Mouse (Mus musculus) heart, embryonic 12.5 days (tissue): ENCODE measurements around the gene Vasp. TPM values are rescaled to one million over a fixed set of nuclear protein-coding genes. Genes with fewer than 3 reads are reported as not detected.

Source experiments
- ATAC-seq: fragments of 200-750 bp; cut with Nextera tagmentation; 2 replicates; pipeline ENCODE4 v1.8.0; 2017; ENCODE audit warnings: moderate TSS enrichment, moderate library complexity; ENCODE audit not compliant: insufficient number of reproducible peaks, low FRiP score
- H3K27ac ChIP-seq: fragments of 300-500 bp; sonication (generic); 2 replicates; pipeline ENCODE4 v1.5.1; 2016; ENCODE audit warnings: mild to moderate bottlenecking, moderate library complexity; ENCODE audit not compliant: poor library complexity, severe bottlenecking
- H3K27me3 ChIP-seq: fragments of 300-500 bp; sonication (generic); replicated peaks from 2 replicates; pipeline ENCODE4 v1.6.1; 2016; ENCODE audit warnings: mild to moderate bottlenecking, moderate library complexity
- H3K36me3 ChIP-seq: fragments of 300-500 bp; sonication (generic); 2 replicates; pipeline ENCODE4 v1.6.1; 2016; ENCODE audit warnings: mild to moderate bottlenecking, moderate library complexity
- H3K4me1 ChIP-seq: fragments of 300-500 bp; sonication (generic); replicated peaks from 2 replicates; pipeline ENCODE4 v1.6.1; 2016; ENCODE audit warnings: mild to moderate bottlenecking
- H3K4me2 ChIP-seq: fragments of 300-500 bp; sonication (generic); 2 replicates; pipeline ENCODE4 v1.6.1; 2016; ENCODE audit warnings: mild to moderate bottlenecking, moderate library complexity
- H3K4me3 ChIP-seq: fragments of 300-500 bp; sonication (generic); 2 replicates; pipeline ENCODE4 v1.5.1; 2016; ENCODE audit warnings: mild to moderate bottlenecking
- H3K9ac ChIP-seq: fragments of 300-500 bp; sonication (generic); 2 replicates; pipeline ENCODE4 v1.6.1; 2016; ENCODE audit warnings: mild to moderate bottlenecking, moderate library complexity
- H3K9me3 ChIP-seq: fragments of 300-500 bp; sonication (generic); replicated peaks from 2 replicates; pipeline ENCODE4 v1.6.1; 2016; ENCODE audit warnings: mild to moderate bottlenecking, moderate library complexity
- whole genome bisulfite sequencing: fragments of 180-500 bp; shearing (Covaris S2); methylation state at CpG from one replicate; pipeline ENCODE4 v1.1.7; 2016; 5-methylcytosine and 5-hydroxymethylcytosine counted together
- polyA plus RNA-seq: library from polyadenylated mRNA; unstranded; fragments of >200 nt; fragmentation: Nextera tagmentation; extraction: Ambion mirVana; gene quantifications from 2 replicates; pipeline ENCODE4 v1.2.1, GENCODE M21; 2016

Vasp gene
- polyA plus RNA-seq, 1 experiment from 2014 or later, result 93.7 TPM

DNA sequence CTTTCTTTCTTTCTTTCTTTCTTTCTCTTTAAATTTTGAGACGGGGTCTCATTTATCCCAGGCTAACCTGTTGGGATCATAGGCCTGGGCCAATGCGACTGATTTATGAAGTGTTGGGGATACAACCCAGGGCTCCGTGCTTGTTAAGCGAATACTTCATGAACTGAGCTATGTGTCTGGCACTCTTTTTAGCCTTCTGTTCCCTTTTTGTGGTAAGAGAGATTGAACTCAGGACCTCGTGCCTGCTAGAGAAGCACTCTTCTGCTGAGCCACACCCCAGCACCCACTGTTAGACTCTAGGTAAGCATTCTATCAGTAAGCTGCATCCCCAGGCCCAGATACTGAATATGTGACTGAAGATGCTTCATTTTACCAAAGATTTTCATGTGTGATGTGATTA, 54.1 kb downstream of the Vasp start:
- Histone ChIP-seq H3K4me3 (no peak overlapping the region), H3K9ac (no peak overlapping the region), H3K4me1 (peaks cover 1% of the 10 kb centered on the region; the same call in 1 of the 2 replicates), H3K9me3 (no peaks in the 10 kb centered on the region), H3K4me2 (no peak overlapping the region), H3K27me3 (0 out of 2 replicates have a peak, but pooled peaks cover 12% of the 10 kb centered on the region), H3K36me3 (no peaks in the 10 kb centered on the region), H3K27ac (no peak overlapping the region)
- no peak for ATAC-seq
- 55% methylated on average over 5 of the region's 5 CpGs for WGBS

DNA sequence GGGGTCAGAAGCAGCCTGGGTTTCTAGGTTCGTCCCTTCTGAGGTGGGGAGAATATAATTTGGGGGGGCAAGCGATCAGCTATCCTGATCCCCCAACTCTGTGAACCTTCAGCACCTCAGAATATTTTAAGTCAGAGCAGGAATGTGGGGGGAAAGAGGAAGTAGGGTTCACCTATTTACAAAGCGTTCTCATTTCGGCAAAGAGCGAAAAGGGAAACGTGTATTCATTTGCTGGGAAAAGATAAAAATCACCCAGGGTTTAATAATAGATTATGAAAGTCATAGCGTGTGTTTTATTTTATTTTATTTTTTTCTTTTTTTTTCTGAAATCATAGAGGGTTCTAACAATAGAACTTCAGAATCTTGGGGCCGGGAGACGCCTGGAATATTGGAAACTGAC, 56.7 kb downstream of the Vasp start:
- Histone ChIP-seq H3K27me3 (0 out of 2 replicates have a peak, but pooled peaks cover 12% of the 10 kb centered on the region), H3K4me2 (no peak overlapping the region), H3K9me3 (peaks cover 3% of the 10 kb centered on the region; the same call in 1 of the 2 replicates), H3K4me3 (no peak overlapping the region), H3K4me1 (peaks cover 14% of the 10 kb centered on the region), H3K9ac (no peak overlapping the region), H3K27ac (no peak overlapping the region), H3K36me3 (no peaks in the 10 kb centered on the region)
- ATAC-seq, result no peak
- WGBS, result 65% methylated on average over 9 of the region's 9 CpGs

DNA sequence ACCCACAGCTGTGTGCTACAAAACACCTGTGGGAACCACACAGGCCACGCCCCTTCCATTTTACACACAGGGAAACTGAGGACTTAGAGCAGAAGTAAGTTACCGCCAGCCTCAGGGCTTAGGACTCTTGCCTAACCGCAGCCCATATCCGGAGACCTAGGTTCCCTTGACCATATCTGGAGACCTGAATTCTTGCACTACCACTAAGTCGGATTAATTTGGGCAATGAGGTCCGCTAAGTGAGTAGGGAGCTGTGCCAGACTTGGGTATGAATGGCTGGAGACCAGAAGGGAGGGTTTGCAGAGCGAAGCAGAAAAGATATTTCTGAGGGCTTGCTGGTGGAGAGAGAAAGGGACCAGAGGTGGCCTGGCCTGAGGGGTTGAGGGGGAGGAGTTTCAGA, 57.2 kb downstream of the Vasp start:
- Histone ChIP-seq H3K4me3 (no peak overlapping the region), H3K9ac (no peak overlapping the region), H3K36me3 (no peaks in the 10 kb centered on the region), H3K4me1 (peaks cover 14% of the 10 kb centered on the region), H3K4me2 (no peak overlapping the region), H3K27ac (no peak overlapping the region), H3K9me3 (peaks cover 3% of the 10 kb centered on the region; the same call in 1 of the 2 replicates), H3K27me3 (0 out of 2 replicates have a peak, but pooled peaks cover 12% of the 10 kb centered on the region)
- WGBS, result 63% methylated on average over 7 of the region's 7 CpGs
- ATAC-seq, result no peak

DNA sequence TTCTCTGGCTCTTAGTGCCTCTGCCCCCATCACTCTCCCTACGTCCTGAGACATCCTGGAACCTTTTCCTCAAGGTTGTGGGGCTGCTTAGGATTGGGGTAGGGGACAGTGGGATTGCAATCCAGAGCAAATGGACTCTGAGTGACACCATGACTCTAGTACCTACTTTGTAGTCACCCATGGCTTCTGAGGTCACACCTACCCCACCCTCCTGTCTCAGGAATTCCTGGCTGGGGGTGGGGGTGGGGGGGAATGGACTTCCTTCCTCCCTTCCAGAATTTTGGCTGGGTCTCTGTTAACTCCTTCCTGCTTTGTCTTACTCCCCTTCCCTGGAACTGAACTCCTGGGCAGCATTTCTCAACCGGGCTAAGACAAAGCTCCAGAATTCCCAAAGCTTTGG, 58.2 kb downstream of the Vasp start:
- Histone ChIP-seq H3K27me3 (0 out of 2 replicates have a peak, but pooled peaks cover 12% of the 10 kb centered on the region), H3K4me3 (no peak overlapping the region), H3K4me2 (peak overlapping the region; percentile 93; the same call in 1 of the 2 replicates), H3K9me3 (peaks cover 3% of the 10 kb centered on the region; the same call in 1 of the 2 replicates), H3K9ac (no peak overlapping the region), H3K4me1 (peaks cover 14% of the 10 kb centered on the region), H3K27ac (no peak overlapping the region), H3K36me3 (no peaks in the 10 kb centered on the region)
- no peak for ATAC-seq
- WGBS, result 44% methylated on average over 2 of the region's 2 CpGs

DNA sequence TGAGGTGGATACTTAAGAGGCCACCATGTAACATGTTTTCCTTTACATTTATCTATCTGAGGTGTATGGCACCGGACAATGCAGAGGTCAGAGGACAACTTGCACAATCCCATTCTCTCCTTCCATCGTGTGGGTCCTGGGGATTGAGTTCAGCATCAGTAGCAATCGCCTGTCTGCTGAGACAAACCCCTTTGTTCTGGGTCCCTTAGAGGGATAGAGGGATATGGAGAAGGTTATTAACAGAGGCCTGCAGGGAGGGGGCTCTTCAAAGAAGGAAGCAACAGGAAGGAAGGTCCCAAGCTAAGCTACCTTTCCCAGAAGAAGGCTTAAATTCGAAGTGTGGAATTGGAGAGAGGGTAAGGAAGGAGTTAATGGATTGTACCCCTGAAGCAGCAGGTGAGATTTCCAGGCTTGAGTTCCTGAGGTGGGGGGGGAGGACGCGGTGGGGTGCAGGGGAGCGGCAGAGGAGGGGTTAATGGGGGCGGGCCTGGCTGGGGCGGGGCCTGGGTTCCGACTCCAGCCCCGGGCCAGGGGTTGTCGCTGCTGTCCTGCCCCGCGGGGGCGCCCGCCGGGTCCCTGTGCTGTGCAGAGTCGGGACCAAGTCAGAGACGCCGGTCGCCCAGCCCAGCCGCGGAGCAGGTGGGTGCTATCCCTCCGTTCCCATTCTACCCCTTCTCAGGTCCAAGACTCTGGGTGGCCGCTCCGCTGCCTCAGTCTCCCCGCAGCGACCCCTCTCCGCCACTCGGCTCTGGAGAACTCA, 59.4 kb downstream of the Vasp start, which contains the start of gene Gpr4:
Gpr4 (plus strand) TSS at position 543 of the 760 bp plus-strand sequence.
- Histone ChIP-seq H3K27me3 (0 out of 2 replicates have a peak, but pooled peaks cover 12% of the 10 kb centered on the region), H3K36me3 (no peaks in the 10 kb centered on the region), H3K4me1 (peaks cover 14% of the 10 kb centered on the region), H3K9ac (peak within 1 kb of the TSS; percentile 68), H3K27ac (no peak within 1 kb of the TSS), H3K4me2 (peak within 1 kb of the TSS; percentile 93), H3K4me3 (peak within 1 kb of the TSS; percentile 58), H3K9me3 (peaks cover 3% of the 10 kb centered on the region; the same call in 1 of the 2 replicates)
- peak; percentile 77 for ATAC-seq
- WGBS, result 3% methylated on average over 28 of the region's 30 CpGs

DNA sequence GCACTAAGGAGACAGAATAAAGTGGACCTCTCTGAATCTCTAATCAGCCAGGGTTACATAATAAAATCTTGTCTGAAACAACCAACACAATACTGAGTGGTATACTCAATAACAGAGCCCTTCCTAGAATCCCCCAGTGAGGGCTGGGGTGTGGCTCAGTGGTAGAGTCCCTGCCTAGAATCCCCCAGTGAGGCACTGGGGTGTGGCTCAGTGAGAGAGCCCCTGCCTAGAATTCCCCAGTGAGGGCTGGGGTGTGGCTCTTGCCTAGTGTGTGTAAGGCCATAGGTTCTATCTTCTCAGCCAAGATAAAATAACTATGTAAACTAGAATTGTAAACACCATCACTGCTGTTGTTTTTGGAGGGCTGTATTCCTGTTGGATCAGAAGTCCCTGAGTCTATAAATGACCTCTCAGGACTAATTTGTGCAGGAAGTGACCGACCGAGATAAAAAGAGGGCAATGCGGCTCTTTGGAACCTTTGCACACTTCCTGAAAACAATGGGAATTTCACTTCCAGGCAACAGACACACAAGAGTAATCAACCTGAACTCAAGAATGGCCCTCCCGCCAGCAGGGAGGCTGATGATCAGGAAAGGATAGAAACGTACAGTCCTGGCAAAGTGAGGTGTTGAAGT, 60.5 kb downstream of the Vasp start:
- no peak for ATAC-seq
- Histone ChIP-seq H3K36me3 (no peaks in the 10 kb centered on the region), H3K4me1 (peaks cover 14% of the 10 kb centered on the region), H3K4me2 (no peak overlapping the region), H3K9me3 (peaks cover 3% of the 10 kb centered on the region; the same call in 1 of the 2 replicates), H3K4me3 (no peak overlapping the region), H3K27me3 (0 out of 2 replicates have a peak, but pooled peaks cover 12% of the 10 kb centered on the region), H3K27ac (no peak overlapping the region), H3K9ac (no peak overlapping the region)
- WGBS, result 57% methylated on average over 5 of the region's 5 CpGs

DNA sequence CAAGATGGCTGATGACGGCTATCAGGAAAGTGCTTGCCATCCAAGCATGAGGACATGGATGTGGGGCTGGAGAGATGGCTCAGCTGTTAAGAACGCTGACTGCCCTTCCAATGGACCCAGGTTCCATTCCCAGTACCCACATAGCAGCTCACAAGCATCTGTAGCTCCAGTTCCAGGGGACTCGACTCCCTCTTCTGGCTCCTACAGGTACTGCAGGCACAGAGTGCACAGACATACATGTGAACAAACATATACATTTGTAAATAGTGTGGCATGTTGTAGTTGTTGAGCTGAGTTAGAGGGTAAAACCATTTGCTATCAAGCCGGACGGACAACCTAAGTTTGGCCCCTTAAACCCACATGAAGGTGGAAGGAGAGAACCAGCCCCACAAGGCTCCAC, 61.6 kb downstream of the Vasp start:
- no peak for ATAC-seq
- H3K4me2 ChIP-seq, result no peak overlapping the region
- H3K9me3 ChIP-seq, result peaks cover 3% of the 10 kb centered on the region; the same call in 1 of the 2 replicates
- no peak overlapping the region for H3K9ac ChIP-seq
- H3K36me3 ChIP-seq, result peaks cover 11% of the 10 kb centered on the region
- 82% methylated on average over 5 of the region's 5 CpGs for WGBS
- 0 out of 2 replicates have a peak, but pooled peaks cover 12% of the 10 kb centered on the region for H3K27me3 ChIP-seq
- no peak overlapping the region for H3K4me3 ChIP-seq
- H3K4me1 ChIP-seq, result peaks cover 14% of the 10 kb centered on the region
- no peak overlapping the region for H3K27ac ChIP-seq

DNA sequence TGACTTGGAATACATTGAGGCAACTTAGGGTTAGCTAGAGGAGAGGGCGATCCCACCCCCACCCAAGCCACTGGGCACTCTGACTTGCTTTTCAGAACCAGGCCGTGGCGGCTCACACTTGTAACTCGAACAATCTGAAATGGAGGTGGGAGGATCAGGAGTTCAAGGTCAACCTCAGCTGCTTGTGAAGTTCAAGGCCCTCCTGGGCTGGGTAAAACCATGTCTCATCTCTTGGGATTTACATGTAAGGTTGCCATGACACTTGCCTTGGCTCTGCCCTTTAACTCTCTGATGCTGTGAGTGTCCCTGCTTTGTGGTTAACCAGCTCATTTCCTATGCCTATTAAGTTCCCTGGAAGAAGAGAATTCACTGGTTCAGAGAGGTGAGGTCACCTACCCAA, 62.1 kb downstream of the Vasp start:
- H3K27ac ChIP-seq, result no peak overlapping the region
- H3K9me3 ChIP-seq, result peaks cover 3% of the 10 kb centered on the region; the same call in 1 of the 2 replicates
- ATAC-seq, result no peak
- 0 out of 2 replicates have a peak, but pooled peaks cover 12% of the 10 kb centered on the region for H3K27me3 ChIP-seq
- H3K4me2 ChIP-seq, result no peak overlapping the region
- WGBS, result 86% methylated on average over 4 of the region's 4 CpGs
- no peak overlapping the region for H3K4me3 ChIP-seq
- H3K9ac ChIP-seq, result no peak overlapping the region
- peaks cover 15% of the 10 kb centered on the region for H3K36me3 ChIP-seq
- H3K4me1 ChIP-seq, result peaks cover 14% of the 10 kb centered on the region

DNA sequence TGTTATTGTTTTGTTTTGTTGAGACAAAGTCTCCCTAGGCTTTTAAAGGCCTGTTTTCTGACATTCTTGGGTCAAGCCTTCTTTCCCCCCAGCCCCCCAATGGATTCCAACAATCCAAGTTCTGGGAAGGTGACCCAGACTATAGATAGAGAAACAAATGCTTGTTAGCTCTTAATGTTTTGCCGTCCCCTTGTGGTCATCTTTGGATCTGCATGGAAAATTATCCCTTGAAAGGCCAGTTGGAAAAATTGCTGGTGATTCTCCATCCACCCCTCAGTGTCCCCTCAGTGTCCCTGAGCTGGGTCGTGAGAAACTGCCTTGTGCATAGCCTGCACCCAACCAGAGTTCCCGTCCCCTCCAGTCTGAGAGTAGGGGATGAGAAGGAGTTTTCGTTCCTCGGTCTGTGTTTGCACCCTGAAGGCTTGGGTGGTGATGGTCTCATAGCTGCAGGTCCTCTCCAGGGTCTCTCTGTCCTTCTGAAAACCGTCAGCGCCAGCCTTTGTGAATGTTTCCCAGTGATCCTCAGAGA, 62.6 kb downstream of the Vasp start:
- Histone ChIP-seq H3K27me3 (0 out of 2 replicates have a peak, but pooled peaks cover 12% of the 10 kb centered on the region), H3K36me3 (peaks cover 20% of the 10 kb centered on the region), H3K9ac (no peak overlapping the region), H3K4me3 (no peak overlapping the region), H3K27ac (no peak overlapping the region), H3K4me1 (peaks cover 14% of the 10 kb centered on the region), H3K9me3 (peaks cover 3% of the 10 kb centered on the region; the same call in 1 of the 2 replicates), H3K4me2 (no peak overlapping the region)
- ATAC-seq, result no peak
- 48% methylated on average over 7 of the region's 7 CpGs for WGBS

DNA sequence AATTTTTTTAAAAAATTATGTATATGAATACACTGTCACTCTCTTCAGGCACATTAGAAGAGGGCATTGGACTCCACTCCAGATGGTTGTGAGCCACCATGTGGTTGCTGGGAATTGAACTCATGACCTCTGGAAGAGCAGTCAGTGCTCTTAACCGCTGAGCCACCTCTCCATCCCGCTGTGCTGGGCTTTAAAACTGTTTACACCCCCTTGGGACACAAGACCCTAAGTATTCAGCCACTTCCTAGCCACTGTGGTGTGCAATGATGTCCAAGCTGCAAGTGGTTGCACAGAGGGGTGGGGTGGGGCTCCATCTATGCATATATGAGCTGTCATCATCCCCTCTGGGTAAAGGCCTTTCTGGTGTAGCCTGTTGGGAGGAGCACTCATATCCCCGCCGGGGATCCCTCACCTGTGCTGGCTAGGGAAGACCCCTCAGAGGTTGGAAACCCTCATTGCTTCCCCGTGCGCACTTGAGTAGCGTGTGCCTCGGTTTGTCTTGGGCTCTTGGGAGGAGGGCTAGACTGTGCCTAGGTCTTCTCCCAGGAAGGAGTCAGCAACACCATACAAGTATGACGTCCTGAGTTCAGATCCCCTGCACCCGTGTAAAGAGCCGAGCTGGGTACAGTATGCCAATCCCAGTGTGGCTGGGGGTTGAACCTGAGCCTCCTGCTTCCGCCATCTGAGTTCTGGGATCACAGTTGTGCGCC, 63.3 kb downstream of the Vasp start:
- 0 out of 2 replicates have a peak, but pooled peaks have one; percentile 19 for ATAC-seq
- peaks cover 24% of the 10 kb centered on the region for H3K36me3 ChIP-seq
- WGBS, result 74% methylated on average over 13 of the region's 13 CpGs
- H3K4me2 ChIP-seq, result no peak overlapping the region
- H3K9me3 ChIP-seq, result peaks cover 3% of the 10 kb centered on the region; the same call in 1 of the 2 replicates
- H3K27ac ChIP-seq, result no peak overlapping the region
- peaks cover 14% of the 10 kb centered on the region for H3K4me1 ChIP-seq
- H3K9ac ChIP-seq, result no peak overlapping the region
- no peak overlapping the region for H3K4me3 ChIP-seq
- H3K27me3 ChIP-seq, result 0 out of 2 replicates have a peak, but pooled peaks cover 7% of the 10 kb centered on the region
